Mouse (Mus musculus): Measurements from ENCODE around the gene Cul9. TPM values are rescaled to one million over a fixed set of nuclear protein-coding genes. Genes with fewer than 3 reads are reported as not detected.

The Cul9 gene
- total RNA-seq, 2 experiments from 2014 or later: 12.0 to 12.6 TPM

DNA sequence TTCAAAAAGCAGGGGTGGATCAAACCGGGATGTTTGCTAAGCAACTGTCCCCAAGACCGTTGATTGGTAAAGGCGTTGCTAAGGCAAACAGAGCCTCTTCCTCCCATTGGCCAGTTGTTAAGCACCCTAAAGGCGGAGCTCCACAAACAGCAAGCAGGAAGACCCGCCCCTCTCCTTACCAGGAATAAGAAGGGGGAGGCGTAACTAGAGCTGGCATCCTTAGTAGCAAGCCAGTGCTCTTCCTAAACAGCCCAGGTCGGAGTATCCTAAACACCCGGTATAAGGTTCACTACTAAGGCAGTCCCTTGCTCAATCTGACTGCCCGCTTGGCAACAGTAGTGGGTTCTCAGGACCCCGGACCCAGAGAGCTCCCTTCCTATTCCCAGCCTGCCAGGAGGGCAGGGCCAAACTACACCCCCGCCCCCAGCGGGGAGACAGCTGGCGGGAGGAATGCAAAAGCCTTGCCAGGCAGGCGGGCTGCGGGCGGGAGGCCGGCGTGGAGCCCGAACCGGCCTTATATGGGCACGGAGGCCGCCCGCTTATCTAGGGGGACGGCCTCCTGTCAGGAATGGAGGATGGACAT is 6.7 kb upstream of the Cul9 start:
- DNase-seq: peak; percentile 96

DNA sequence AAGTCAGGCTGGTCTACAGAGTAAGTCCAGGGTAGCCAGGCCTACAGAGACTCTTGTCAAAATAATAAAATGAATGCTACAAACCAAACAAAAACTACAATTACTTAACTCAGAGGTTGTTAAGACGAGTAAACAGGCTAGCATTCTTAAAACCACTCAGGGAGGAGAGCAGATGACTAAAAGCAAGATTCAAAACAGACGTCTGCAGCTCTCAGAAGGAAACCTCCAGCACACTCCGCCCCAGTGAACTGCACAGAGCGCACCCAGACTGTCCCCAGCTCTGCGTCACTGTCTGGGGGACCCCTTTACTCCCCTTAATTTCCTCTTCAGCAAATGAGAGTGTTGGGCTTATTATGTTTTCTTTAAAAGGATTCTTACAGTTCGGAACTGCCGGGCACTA is 6.0 kb upstream of the Cul9 start:
- DNase-seq: no peak

DNA sequence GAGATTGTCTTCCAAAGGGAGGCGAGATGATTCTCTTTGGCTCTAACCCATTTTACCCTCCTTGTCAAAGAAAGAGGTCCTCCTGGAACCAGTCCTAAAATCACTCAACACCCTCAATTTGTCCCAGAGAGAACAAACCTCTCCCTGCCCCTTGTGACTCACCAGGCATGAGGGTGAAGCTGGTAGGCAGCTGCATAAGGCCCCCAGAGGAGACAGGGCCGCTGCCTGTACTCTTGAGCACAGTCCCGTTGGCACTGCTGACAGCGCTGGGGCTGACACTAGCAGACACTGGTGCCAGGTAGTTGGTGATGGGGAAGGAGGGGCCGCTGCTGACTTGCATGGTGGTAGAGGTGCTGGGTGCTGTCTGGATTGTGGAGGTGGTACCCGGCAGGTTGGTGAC is 5.2 kb upstream of the Cul9 start:
- DNase-seq: peak; percentile 46

DNA sequence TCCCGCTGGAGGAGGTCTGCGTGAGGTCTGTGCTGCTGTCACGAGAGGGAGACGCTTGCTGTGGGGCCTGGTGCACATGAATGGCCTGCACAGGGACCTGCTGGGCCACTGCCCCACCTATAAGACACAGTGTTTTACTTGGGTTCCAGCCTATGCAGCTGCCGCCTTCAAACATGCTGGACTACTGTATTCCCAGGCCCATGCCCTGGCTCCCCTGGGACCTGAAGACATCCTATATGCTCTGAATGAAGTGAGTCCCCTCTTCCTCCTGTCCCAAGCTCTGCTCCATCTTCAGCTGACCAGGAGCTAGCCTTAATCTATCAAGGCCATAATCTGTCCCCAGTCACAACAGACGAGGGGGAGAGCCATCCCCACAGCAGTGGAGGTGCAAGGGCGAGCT is 4.7 kb upstream of the Cul9 start:
- no peak for DNase-seq

DNA sequence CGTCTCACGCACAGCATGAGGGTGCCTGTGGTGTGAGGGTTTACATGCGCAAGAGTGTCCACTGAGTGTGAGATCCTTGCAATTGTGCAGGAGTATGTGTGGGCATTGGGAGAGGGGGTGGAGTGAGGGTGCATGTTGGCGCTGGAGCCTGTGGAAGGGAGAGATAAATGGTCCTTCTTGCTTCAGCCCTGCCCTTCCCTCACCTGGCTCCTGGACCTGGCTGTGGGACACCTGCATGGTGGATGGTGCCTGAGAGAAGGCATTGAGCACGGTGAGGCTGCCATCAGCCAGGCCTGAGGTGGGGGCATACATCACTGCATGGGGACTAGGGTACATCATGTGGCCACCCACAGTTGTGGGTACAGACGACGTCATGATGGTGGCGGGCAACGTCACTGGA is 3.5 kb upstream of the Cul9 start:
- no peak for DNase-seq

DNA sequence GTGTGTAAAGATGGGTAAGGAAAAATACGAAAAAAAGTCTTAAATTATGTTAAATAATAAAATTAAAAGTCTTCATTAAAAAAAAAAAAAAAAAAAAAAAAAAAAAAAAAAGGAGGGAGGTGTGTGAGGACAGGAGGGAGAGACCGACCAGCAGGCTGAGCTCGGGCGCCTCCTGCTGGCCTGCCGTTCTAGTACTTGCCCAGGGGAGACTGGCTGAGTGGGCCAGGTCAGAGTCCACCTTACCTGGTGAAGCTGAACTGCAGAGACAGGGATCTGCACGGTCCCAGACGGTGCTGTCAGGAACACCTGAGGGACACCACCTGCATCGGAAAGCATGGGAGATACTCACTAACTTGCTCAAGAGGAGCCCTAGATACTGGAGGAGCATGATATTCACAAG is 3.0 kb upstream of the Cul9 start:
- DNase-seq: peak; percentile 69

DNA sequence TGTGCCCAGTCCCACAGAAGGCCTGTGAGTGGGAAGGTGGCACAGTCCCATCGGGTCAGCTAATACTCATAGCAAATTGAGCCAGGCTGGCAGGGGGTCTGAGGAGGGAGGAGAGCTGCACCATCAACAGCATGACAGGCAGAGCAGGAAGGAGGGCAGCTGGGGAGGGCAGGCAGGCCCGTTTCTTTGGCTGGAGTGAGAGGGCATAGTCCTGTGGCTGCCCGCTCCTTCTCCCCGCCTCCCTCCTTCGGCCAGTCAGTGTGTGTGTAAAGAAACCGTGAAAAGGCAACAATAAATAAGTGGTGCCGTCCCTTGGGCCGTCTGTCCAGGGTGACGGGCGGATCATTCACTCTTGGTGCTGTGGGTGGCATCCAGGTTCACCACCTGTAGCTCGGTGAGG is 2.6 kb upstream of the Cul9 start:
- no peak for DNase-seq

DNA sequence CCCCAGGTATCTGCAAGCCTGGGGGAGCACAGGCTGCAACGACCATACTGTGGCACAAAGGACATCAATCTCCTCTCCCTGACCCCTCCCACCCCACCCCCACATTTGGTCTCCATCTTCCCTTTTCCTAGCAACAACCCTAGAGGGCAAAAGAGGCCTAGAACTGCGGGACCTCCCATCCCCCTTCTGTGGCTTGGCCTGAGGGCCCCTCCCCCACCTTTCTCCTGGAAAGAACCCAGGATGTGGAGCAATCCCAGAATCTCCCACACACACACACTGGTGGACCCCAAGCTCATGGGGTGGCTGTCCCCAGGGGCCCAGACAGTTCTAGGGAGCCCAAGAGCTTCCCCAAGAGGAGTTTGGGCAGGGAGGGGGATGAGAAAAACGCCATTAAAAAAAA is 1.7 kb upstream of the Cul9 start:
- DNase-seq: peak; percentile 34

DNA sequence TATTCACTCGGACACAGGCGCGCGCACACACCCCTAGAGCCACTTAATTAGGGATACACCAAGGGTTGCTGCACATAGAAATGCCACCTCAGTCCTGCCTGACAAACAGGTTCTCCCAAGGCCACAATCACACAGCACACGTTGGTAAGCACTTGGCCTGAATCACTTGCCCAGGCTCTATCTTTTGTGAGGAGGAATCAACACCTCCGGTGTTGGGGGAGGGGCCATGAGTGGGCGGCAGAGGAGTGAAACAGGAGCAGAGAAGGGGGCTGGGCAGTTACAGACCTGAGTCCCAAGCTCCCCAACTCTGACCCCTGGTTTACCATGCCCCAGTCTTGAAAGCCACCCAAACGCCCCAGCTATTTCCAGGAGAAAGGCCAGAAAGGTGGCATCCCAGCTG is 807 bp upstream of the Cul9 start:
- no peak for DNase-seq

DNA sequence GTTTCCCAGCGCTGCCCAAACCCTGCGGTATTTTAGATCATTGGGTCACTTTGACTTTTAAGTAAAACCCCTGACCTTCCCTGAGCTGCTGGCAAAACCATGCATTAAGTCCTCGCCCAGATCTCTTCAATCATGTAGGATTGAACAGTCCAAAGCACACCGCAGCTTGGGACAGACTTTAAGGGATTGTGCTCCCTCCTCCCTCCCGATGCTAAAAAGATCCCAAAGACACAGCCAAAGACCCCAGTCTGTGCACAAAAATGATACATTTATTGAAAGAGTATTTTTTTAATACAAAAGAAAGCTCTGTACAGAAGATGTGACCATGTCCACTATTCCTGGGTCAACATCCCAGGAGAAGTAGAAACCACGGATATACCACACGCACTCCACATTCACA is 403 bp upstream of the Cul9 start:
- no peak for DNase-seq

DNA sequence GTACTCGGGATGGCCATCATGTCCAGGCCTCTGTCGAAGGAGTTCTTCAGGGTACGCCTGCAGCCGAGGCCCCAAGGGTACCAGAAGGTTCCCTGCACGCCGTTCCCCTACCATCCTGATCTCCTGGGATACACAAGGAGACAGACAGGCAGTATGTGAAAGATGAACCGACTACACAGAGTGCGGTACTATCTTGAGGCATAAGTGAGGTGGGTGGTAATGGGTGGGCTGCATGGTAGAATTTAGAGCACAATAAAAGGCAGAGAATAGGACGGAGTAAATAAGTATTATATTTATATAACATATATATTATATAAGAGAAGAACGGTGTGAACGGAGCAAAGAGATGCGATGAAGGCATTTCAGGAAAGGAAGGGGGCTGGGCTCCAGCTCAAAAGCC is 2.5 kb downstream of the Cul9 start:
- DNase-seq: no peak

DNA sequence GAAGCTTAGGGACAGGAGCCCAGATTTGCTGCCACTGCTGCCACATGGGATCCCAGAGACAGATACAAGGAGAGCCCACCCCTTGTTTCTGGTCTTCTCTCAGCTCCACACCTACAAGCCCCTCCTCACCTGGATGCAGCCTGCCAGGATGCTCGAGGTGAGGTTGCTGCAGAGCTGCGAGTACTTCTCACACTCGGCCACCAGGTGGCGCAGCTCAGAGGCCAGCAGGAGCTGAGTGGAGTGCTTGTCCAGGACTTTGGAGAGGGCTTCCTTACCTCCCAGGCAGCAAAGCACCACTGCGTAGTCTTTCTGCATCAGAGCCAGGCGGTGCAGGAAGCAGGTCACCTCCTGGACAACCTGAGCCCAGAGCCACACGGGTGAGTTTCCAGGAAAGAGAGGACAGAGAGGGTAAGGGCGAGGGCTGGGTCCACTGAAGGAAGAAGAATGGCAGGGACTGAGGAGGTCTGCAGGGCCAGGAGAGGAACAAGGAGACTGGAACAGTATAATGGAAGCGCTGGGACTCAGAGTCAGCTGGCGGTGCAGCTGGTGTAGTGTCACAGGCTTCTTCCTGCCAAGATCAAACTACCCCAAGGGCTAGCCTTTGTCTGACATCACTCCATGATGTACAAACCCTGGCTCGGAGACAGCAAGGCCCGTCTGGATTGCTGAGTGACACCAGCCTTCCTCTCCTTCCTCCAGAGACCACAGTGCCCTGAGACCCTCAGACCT is 20.4 kb downstream of the Cul9 start:
- DNase-seq: peak; percentile 86

DNA sequence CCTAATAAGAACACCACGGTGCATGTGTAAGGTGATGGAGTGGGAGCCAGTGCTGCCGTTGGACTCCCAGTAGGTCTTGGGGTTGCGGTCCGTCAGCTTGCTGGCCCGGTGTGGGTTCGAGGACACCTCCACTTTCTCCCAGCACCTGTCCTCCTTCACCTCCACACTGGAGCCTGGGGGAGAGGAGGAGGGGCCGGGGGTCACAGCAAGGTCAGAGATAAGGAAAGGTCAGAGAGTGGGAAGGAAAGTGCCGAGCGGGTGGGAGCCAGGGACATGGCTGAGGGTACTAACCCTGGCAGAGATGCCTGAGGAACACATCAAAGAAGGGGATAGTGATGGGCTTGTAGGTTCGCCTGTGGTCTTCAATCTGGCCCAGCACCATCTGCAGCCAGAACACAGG is 21.1 kb downstream of the Cul9 start:
- no peak for DNase-seq

DNA sequence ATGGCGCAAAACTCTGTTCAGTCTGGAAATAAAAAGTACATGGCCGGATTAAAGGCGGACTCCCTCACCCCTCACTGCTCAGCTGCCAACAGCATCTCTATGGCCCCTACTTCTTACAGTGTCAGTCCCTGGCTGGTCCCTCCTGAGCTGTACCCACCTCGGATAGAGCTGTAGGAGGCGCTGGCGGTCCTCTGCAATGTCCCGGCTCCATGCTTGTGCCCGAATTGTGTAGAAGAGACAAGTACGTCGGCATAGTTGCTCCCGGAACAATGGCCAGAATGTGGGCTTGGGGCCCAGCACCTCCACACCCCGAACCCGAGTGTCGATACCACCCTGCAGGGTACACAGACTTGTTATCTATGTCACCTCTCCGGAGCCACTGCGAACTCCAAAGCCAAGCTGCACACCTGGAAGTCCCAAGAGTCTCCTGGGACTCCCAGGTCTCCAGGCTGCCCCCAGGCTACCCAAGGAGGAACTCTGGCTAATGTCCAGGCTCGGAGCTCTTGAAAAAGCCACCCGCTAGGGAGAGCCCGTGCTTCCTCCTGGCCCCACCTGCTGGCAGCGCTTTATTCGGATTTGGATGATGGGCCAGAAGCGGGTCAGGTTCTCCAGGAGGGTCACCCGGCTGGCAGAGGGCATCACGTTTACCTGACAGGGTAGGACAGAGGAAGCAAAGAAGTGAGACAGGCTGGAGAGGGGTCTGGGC is 24.1 kb downstream of the Cul9 start:
- no peak for DNase-seq

DNA sequence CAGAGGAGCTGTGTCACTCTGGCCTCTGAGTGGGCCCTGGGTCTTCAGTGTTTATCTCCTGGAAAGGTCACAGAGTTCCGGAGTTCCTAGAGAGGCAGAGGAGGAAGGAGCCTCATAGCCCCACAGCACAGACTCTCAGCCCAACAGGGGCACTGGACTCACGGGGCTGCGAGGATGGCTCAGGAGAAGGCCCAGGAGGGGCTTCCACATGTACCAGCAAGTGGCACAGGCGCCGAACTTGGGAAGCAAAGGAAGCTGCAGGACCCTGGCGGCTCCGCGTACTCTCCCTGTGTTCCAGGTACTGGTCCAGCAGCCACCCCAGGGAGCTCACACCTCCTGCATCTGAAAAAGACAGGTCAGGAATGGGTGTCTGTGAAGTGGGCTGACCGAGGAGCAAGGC is 25.0 kb downstream of the Cul9 start:
- no peak for DNase-seq

DNA sequence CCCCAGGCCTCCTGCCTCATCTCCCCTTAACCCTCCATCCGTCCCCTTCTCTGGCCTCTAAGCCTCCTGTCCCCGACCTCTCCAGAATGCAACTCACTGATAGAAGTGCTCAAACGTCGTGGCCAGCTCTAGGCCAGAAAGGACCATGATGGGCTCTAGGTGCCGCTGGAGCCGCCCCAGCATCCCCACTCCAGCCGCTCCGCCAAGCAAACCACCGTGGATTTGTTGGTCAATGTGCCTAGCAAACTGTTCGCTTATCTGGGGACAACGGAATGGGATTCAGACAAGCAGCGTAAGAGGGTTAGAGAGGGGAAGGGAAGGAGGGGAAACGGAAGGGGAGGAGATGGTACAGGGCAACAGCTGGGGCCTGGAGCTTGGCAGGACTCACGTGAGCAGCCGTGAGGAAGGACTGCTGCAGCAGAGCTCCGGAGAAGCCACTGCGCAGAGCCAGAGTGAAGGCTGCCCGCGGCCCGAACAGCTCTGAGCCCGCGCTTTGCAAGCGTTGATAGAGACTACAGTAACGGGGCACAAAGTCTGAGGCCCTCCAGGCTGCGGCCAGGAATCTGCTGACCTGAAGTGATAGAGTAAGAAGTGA is 25.7 kb downstream of the Cul9 start:
- no peak for DNase-seq

DNA sequence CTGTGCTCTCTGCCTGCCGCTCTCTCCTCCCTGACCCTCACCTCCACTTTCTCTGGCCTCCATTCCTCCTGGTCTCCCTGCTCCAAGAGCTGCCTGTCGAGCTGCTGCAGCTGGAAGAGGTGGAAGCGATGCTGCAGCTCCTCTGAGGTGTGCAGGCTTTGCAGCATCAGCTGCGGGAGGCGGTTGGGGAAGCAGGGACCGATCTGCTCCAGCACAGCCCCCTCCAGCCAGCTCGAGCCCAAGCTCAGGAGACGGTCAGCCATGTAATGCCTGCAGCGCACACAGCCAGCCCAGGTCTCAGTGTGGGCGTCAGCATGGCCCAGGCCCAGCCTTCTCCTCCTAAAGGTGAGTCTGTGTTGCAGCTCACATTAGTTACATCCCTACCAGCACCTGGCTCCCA is 26.2 kb downstream of the Cul9 start:
- DNase-seq: no peak

DNA sequence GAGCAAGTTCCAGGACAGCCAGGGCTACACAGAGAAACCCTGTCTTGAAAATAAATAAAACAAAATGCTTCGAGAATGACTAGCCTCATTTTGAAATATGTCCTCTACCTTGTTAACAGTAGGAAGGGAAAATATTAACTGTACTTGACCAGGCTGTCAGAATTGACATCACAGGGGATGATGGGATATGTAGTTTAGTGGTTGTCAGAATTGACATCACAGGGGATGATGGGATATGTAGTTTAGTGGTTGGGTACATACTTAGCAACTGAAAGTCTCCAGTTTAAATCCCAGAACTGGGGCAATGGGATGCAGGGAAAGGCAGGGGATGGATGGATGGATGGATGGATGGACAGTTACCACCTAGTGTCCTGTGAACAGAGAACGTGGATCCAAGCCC is 32.9 kb downstream of the Cul9 start:
- DNase-seq: no peak

DNA sequence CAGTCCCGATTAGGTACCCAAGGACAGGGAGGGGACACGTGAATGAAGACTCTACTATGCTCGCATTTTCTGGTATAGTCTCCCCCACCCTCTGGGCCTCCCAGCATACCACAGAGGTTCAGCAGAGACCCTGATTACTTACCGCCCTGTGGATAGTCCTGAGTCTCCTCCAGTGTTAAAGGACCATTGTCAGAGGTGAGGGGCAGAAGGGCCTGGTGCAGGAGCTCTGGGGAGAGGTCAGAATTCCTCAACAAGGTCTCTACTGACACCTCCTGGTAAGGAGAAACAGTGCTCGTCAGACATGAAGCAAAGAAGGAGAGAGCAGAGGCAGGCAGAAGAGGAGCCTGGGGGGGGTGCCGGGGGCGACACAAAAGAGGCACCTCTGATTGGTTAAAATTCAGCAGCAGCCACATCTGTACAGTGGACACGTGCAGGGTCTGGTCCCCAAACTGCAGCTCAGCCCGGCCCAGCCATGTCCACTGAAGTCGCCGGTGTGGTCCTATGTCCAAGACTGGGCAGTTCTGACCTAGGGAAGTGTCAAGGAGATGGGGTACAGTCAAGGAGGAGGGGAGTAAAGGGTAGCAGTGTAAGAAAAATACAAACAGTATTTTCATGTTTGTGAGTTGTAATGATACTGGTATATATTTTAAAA is 35.0 kb downstream of the Cul9 start:
- peak; percentile 46 for DNase-seq

DNA sequence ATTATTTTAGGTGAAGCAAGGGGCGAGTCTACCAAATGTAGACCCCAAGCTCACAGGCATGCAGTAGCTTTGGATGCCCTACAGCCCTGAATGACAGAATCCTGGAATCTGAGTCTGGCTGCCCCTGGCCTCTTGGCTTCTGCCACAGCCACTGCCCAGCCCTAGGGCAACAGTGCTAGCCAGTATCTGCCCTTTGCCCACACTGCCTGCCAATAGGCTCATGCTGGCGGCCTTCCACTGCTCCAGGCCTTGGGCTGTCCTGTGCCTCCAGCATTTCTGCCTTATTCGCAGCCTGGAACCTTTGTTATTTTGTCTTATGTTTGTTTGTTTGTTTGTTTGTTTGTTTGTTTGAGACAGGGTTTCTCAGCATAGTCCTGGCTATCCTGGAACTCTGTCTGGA is 40.6 kb downstream of the Cul9 start:
- no peak for DNase-seq

DNA sequence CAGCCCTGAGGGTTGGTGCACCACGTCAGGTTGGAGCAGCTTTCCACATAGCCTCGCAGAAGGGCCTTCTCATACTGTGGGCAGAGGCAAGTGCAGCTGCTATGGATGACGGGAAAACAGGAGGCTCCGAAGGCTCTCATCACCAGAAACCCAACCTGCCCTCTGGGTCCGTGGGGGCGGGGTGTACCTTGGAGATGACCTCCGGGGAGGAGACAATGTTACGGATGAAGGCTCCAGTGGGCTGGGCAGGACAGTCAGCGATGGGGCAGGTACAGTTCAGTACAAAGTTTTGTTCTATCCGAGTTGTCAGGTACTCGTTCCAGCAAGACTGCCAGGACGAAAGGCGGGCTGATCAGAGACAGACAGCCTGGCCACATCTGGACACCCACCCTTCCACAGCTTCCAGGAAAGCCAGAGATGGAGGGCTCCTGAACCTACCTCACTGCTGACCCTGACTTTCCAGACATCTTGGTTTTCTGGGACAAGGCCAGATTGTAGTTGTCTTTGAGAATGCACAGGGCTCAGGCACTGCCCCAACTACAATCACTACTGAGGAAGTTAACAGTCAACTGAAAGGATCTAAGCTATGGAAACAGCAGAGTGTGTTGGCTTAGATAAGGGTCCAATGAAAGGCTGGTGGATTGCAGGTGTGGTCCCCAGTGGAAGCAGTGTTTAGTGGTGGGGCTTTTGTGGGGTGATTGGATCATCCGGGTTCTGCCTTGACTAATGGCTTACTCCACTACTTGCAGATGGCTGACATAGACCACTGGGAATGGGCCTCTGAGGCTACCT is 42.1 kb downstream of the Cul9 start:
- no peak for DNase-seq

DNA sequence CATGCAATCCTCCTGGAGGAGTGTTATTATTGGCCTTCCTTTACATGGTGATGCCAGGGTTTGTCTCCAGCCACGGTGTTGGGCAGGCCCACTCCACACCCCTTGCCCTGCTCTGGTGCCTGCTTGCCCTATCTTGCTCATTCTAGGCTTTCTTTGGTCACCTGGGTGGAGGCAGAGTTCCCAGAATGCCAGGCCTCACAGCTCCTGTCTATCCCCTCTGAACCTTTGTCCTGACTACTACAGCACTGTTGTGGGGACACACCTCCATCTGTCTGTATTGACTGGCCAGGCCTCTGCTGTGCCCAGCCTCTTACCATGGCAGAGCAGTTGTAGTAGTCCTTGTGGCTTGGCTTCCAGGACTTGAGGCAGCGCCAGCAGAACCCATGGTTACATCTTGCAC is 43.4 kb downstream of the Cul9 start:
- DNase-seq: no peak

Data from heart, postnatal 4 days (tissue).